Mouse (Mus musculus) ES-E14 (cell line): ENCODE results near the gene Mbtps2. TPM values are rescaled to one million over a fixed set of nuclear protein-coding genes. Genes with fewer than 3 reads are reported as not detected.

ENCODE experiments used
- DNase-seq: peaks from one replicate; pipeline ENCODE4 v3.0.0-alpha.2; 2013; ENCODE audit warnings: low read depth, low spot score
- H3K27ac ChIP-seq: 2 replicates; pipeline ENCODE4 v1.5.1; 2012; ENCODE audit warnings: low read depth, mild to moderate bottlenecking, low read length, moderate library complexity, mixed read lengths; ENCODE audit not compliant: poor library complexity, insufficient read depth, severe bottlenecking
- H3K36me3 ChIP-seq: 2 replicates; pipeline ENCODE4 v1.6.1; 2012; ENCODE audit warnings: mild to moderate bottlenecking, low read length, moderate library complexity, mixed read lengths; ENCODE audit not compliant: control insufficient read depth, poor library complexity, insufficient read depth, severe bottlenecking
- H3K4me1 ChIP-seq, 2 experiments: fragments of 150-350 bp in 1 of 2; sonication (generic) in 1 of 2; 2 replicates each; pipeline ENCODE4 v1.6.1; 2012; ENCODE audit warnings: low read length in 2 of 2, mild to moderate bottlenecking in 1 of 2, mixed read lengths in 1 of 2; ENCODE audit not compliant: control insufficient read depth in 2 of 2, insufficient read depth in 2 of 2, poor library complexity in 1 of 2
- H3K4me3 ChIP-seq, 2 experiments: fragments of 150-350 bp in 1 of 2; sonication (generic) in 1 of 2; 2 replicates each; pipeline ENCODE4 v1.5.1; 2012; ENCODE audit warnings: low read length in 2 of 2, low read depth in 1 of 2, mild to moderate bottlenecking in 1 of 2, mixed read lengths in 1 of 2; ENCODE audit not compliant: insufficient read depth in 1 of 2, poor library complexity in 1 of 2, severe bottlenecking in 1 of 2
- H3K9ac ChIP-seq: 2 replicates; pipeline ENCODE4 v1.6.1; 2012; ENCODE audit warnings: low read depth, mild to moderate bottlenecking, low read length, mixed read lengths; ENCODE audit not compliant: poor library complexity, insufficient read depth, severe bottlenecking
- H3K9me3 ChIP-seq: fragments of 150-350 bp; sonication (generic); 2 replicates; pipeline ENCODE4 v1.6.1; 2012; ENCODE audit warnings: low read depth, mild to moderate bottlenecking, low read length; ENCODE audit not compliant: control insufficient read depth, insufficient read depth
- CHD2 ChIP-seq: IDR thresholded peaks from 2 replicates; pipeline ENCODE4 v1.6.1; 2014; ENCODE audit warnings: mild to moderate bottlenecking, low read depth, low read length, inconsistent platforms
- HCFC1 ChIP-seq: IDR thresholded peaks from 2 replicates; pipeline ENCODE4 v1.6.1; 2012; ENCODE audit warnings: low read length, inconsistent platforms, borderline replicate concordance; ENCODE audit not compliant: insufficient read depth
- MAFK ChIP-seq: IDR thresholded peaks from 2 replicates; pipeline ENCODE4 v1.6.1; 2014; ENCODE audit warnings: mild to moderate bottlenecking, low read depth, low read length, inconsistent platforms; ENCODE audit not compliant: insufficient read depth
- ZC3H11A ChIP-seq: IDR thresholded peaks from 2 replicates; pipeline ENCODE4 v1.6.1; 2012; ENCODE audit warnings: low read depth, mild to moderate bottlenecking, inconsistent platforms, low read length, borderline replicate concordance
- ZNF384 ChIP-seq: IDR thresholded peaks from 2 replicates; pipeline ENCODE4 v1.6.1; 2012; ENCODE audit warnings: low read depth, low read length, inconsistent platforms
- in situ Hi-C, 2 experiments: fragments of 600-800 bp; cut with MboI; formaldehyde crosslinking; loops; one replicate each; pipeline ENCODE4 v1.15.1; 2025; ENCODE audit warnings: low sequenced_read_pairs in 2 of 2, inconsistent platforms in 1 of 2; ENCODE audit not compliant: unreplicated experiment in 2 of 2
- total RNA-seq: library from RNA; depleted of rRNA; stranded (reverse); fragments of 300-350 nt; gene quantifications from 2 replicates; pipeline ENCODE4 v1.2.3, GENCODE M21; 2012

Gene Mbtps2
- total RNA-seq, 1 experiment = 17.6 TPM

- TF ChIP-seq ZNF384 = no peak
- no peaks in the 10 kb centered on the region for H3K4me1 ChIP-seq
- no peaks in the 10 kb centered on the region for H3K9me3 ChIP-seq
- H3K36me3 ChIP-seq = no peaks in the 10 kb centered on the region
- in situ Hi-C loops = no loop called here
- H3K4me3 ChIP-seq = no peak overlapping the region
- no peak overlapping the region for H3K9ac ChIP-seq
- no peak for DNase-seq
- no peak overlapping the region for H3K27ac ChIP-seq
These were observed 98.5 kb downstream of the Mbtps2 start for GRCm38 (mm10) chrX:157500004-157500403.

- no peak for DNase-seq
- in situ Hi-C loops = no loop called here
- TF ChIP-seq ZNF384 (no peak), ZC3H11A (no peak), MAFK (no peak), HCFC1 (no peak), CHD2 (no peak)
These were observed 105.4 kb downstream of the Mbtps2 start for GRCm38 (mm10) chrX:157493159-157493558.

GRCm38 (mm10) chrX:157491944-157492726, 106.4 kb downstream of the Mbtps2 start, which contains the start of gene Sms:
Gene Sms (minus strand): TSS chrX:157492287.
- TF ChIP-seq HCFC1 = no peak
- no peak for TF ChIP-seq ZNF384
- no peak for TF ChIP-seq CHD2
- TF ChIP-seq ZC3H11A = no peak
- TF ChIP-seq MAFK = no peak
- DNase-seq = peak; percentile 59
- Histone ChIP-seq H3K9ac (peak within 1 kb of the TSS; percentile 94), H3K4me1 (0 out of 4 replicates have a peak, but pooled peaks cover 1 to 3% of the 10 kb centered on the region in 2 experiments), H3K4me3 (peak within 1 kb of the TSS; percentile 75 to 98), H3K9me3 (no peaks in the 10 kb centered on the region), H3K36me3 (no peaks in the 10 kb centered on the region), H3K27ac (peak within 1 kb of the TSS; percentile 84)
- in situ Hi-C loops = no loop called here

More at GRCm38 (mm10) chrX:157493159-157493558, 105.4 kb downstream of the Mbtps2 start:
- H3K9me3 ChIP-seq = no peaks in the 10 kb centered on the region
- H3K4me3 ChIP-seq = no peak overlapping the region
- 0 out of 4 replicates have a peak, but pooled peaks cover 0 to 3% of the 10 kb centered on the region in 2 experiments for H3K4me1 ChIP-seq
- no peak overlapping the region for H3K9ac ChIP-seq
- H3K27ac ChIP-seq = no peak overlapping the region
- H3K36me3 ChIP-seq = no peaks in the 10 kb centered on the region

GRCm38 (mm10) chrX:157491145-157491935, 107.2 kb downstream of the Mbtps2 start:
- Histone ChIP-seq H3K36me3 (no peaks in the 10 kb centered on the region), H3K27ac (peak overlapping the region; percentile 84), H3K9ac (peak overlapping the region; percentile 94), H3K4me1 (0 out of 4 replicates have a peak, but pooled peaks cover 1 to 3% of the 10 kb centered on the region in 2 experiments), H3K4me3 (peak overlapping the region; percentile 75 to 98), H3K9me3 (no peaks in the 10 kb centered on the region)
- in situ Hi-C loops = no loop called here
- TF ChIP-seq MAFK (no peak), ZNF384 (no peak), HCFC1 (no peak), ZC3H11A (no peak), CHD2 (no peak)
- no peak for DNase-seq
